Mouse (Mus musculus) thymus, adult 2 months (tissue): ENCODE measurements around the gene Hist2h2ab.

Experiments used
- CTCF ChIP-seq: fragments of 200-500 bp; IDR thresholded peaks from 2 replicates; pipeline ENCODE4 v1.5.1; 2012; ENCODE audit warnings: mild to moderate bottlenecking, control low read depth, low read length, moderate library complexity, borderline replicate concordance; ENCODE audit not compliant: control insufficient read depth, poor library complexity, insufficient read depth; ENCODE audit errors: extremely low read depth
- POLR2A ChIP-seq: fragments of 200-500 bp; IDR thresholded peaks from 2 replicates; pipeline ENCODE4 v1.6.1; 2012; ENCODE audit warnings: mild to moderate bottlenecking, low read length, control low read depth, moderate library complexity; ENCODE audit not compliant: control insufficient read depth, poor library complexity, insufficient read depth; ENCODE audit errors: extremely low read depth

- TF ChIP-seq CTCF = no peak
- no peak for TF ChIP-seq POLR2A
Observed at GRCm38 (mm10) chr3:96226695-96227648, 7.3 kb downstream of the Hist2h2ab start.
